Mouse (Mus musculus) limb, embryonic 13.5 days (tissue): Measurements from ENCODE around the gene Lysmd4. TPM values are rescaled to one million over a fixed set of nuclear protein-coding genes. Genes with fewer than 3 reads are reported as not detected.

ENCODE experiments used
- polyA plus RNA-seq: library from polyadenylated mRNA; unstranded; fragments of >200 nt; fragmentation: Nextera tagmentation; extraction: Ambion mirVana; gene quantifications from 2 replicates; pipeline ENCODE4 v1.2.1, GENCODE M21; 2015

Lysmd4 gene
- polyA plus RNA-seq, 1 experiment from 2014 or later, result 19.4 TPM

Other genes with a start within 250 kb of the Lysmd4 start
- 40.2 and 40.6 TPM in 2 replicates for gene Mef2a, start 150.3 kb downstream of the Lysmd4 start, polyA plus RNA-seq